Mouse (Mus musculus): ENCODE results near the gene Alpi.

GRCm38 (mm10) chr1:87070720-87071119 is 30.7 kb downstream of the Alpi start:
- peak; percentile 45; the same call in 1 of the 2 replicates for TF ChIP-seq CTCF (IDR thresholded peaks at IDR 0.05; ENCODE audit: borderline replicate concordance, insufficient read depth, low read length)
- no peak for TF ChIP-seq POLR2A (IDR thresholded peaks at IDR 0.05; ENCODE audit: low read depth, low read length)

All from embryonic fibroblast, embryonic 13.5 days (primary cell).